Mouse (Mus musculus) heart, adult 11 months (tissue): Measurements from ENCODE around the gene Rora.
A peak's percentile ranks its signal among the peaks of the same experiment; 100 is the strongest.

ENCODE experiments used
- DNase-seq: peaks from one replicate; pipeline ENCODE4 v3.0.0; 2022

The Rora gene

GRCm38 (mm10) chr9:68761672-68762071, 108.1 kb downstream of the Rora start:
- DNase-seq = peak; percentile 91

- no peak for DNase-seq
Measured at GRCm38 (mm10) chr9:68765595-68765994, 112.0 kb downstream of the Rora start.

GRCm38 (mm10) chr9:68769638-68770037, 116.1 kb downstream of the Rora start:
- no peak for DNase-seq

GRCm38 (mm10) chr9:68771383-68771782, 117.8 kb downstream of the Rora start:
- no peak for DNase-seq

- no peak for DNase-seq
Measured at GRCm38 (mm10) chr9:68773770-68774169, 120.2 kb downstream of the Rora start.

GRCm38 (mm10) chr9:68782011-68782410, 128.4 kb downstream of the Rora start:
- peak; percentile 96 for DNase-seq

GRCm38 (mm10) chr9:68782604-68783003, 129.0 kb downstream of the Rora start:
- DNase-seq = no peak

GRCm38 (mm10) chr9:68783246-68783645, 129.7 kb downstream of the Rora start:
- DNase-seq = no peak

- no peak for DNase-seq
Measured at GRCm38 (mm10) chr9:68786614-68787293, 133.2 kb downstream of the Rora start.

- no peak for DNase-seq
Measured at GRCm38 (mm10) chr9:68787665-68788064, 134.1 kb downstream of the Rora start.

- no peak for DNase-seq
Measured at GRCm38 (mm10) chr9:68790922-68791321, 137.3 kb downstream of the Rora start.

GRCm38 (mm10) chr9:68791982-68792540, 138.5 kb downstream of the Rora start:
- no peak for DNase-seq

GRCm38 (mm10) chr9:68795314-68795713, 141.7 kb downstream of the Rora start:
- no peak for DNase-seq

GRCm38 (mm10) chr9:68798221-68798620, 144.6 kb downstream of the Rora start:
- DNase-seq = no peak

- DNase-seq = no peak
Measured at GRCm38 (mm10) chr9:68799065-68799464, 145.5 kb downstream of the Rora start.

- no peak for DNase-seq
Measured at GRCm38 (mm10) chr9:68804229-68804628, 150.6 kb downstream of the Rora start.

- DNase-seq = no peak
Measured at GRCm38 (mm10) chr9:68805776-68806175, 152.2 kb downstream of the Rora start.

GRCm38 (mm10) chr9:68807735-68808134, 154.1 kb downstream of the Rora start:
- DNase-seq = no peak

GRCm38 (mm10) chr9:68809536-68809935, 155.9 kb downstream of the Rora start:
- DNase-seq = peak; percentile 87

GRCm38 (mm10) chr9:68814723-68815122, 161.1 kb downstream of the Rora start:
- no peak for DNase-seq

- DNase-seq = peak; percentile 91
Measured at GRCm38 (mm10) chr9:68815877-68816276, 162.3 kb downstream of the Rora start.

- no peak for DNase-seq
Measured at GRCm38 (mm10) chr9:68820036-68820435, 166.4 kb downstream of the Rora start.

- peak; percentile 96 for DNase-seq
Measured at GRCm38 (mm10) chr9:68820478-68820877, 166.9 kb downstream of the Rora start.

- no peak for DNase-seq
Measured at GRCm38 (mm10) chr9:68821388-68821787, 167.8 kb downstream of the Rora start.

- DNase-seq = no peak
Measured at GRCm38 (mm10) chr9:68823292-68823691, 169.7 kb downstream of the Rora start.
